Mouse (Mus musculus): ENCODE measurements around the gene Pdk3.

The Pdk3 gene

DNA sequence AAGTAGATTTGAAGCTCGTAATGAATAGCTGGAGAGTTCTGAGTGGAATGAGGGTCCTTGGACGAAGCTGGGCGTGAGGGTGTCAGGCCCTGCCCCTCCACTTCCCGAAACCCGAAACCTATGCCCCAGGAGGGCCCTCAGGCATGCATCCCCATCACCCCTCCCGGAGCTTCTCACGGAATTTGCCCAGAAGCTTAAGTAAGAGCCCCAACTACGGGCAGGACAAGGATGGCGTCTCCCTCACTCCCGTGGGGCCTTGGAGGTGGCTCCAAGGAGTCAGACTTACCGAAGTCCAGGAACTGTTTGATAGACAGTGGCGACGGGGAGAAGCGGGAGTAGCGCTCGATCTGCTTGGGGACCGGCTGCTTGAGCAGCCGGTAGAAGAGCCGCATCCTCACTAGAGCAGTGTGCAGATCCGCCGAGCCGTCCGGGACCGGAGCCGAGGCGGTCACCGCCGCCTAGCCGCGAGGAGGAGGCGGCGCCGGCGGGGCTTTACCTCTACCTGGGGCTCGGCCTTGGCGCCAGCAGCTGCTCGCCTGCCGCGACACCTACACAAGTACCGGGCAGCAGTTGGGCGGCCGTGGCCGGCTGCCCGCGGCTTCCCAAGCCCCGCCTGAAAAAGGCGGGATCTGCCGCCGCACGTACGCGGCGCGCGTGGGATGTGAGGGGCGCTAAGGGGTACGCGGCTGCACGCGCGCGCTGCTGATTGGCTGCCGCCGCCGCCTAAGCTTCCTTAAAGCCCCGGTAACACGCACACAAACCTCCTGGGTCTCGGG is at the start of gene Pdk3:
TSS of gene Pdk3 (minus strand) at position 641 of the 776 bp plus-strand sequence.
- DNase-seq = peak; percentile 81 to 89

- DNase-seq = no peak
Measured at GRCm38 (mm10) chrX:93877634-93878016, 45.6 kb upstream of the Pdk3 start.

GRCm38 (mm10) chrX:93876981-93877633 is 45.1 kb upstream of the Pdk3 start:
- DNase-seq = no peak

DNA sequence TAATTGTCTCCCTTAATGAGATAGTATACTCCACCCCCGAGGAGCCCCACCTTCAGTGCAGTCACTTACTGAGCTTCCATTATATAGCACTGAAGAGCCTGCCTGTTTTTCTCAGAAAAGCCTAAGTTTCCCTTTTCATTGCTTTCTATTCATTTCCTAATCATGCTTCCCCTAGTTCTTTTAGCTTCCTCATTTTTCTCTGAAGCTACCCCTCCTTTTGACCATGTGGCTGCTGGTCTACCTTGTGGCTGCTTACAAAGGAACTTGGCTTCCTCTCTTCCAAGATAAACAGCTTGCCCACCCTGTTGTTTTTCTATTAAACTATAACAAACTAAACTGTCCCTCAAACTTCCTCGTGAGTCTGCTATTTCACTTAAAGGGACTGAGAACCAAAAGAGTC is 31.4 kb upstream of the Pdk3 start:
- DNase-seq = no peak

DNA sequence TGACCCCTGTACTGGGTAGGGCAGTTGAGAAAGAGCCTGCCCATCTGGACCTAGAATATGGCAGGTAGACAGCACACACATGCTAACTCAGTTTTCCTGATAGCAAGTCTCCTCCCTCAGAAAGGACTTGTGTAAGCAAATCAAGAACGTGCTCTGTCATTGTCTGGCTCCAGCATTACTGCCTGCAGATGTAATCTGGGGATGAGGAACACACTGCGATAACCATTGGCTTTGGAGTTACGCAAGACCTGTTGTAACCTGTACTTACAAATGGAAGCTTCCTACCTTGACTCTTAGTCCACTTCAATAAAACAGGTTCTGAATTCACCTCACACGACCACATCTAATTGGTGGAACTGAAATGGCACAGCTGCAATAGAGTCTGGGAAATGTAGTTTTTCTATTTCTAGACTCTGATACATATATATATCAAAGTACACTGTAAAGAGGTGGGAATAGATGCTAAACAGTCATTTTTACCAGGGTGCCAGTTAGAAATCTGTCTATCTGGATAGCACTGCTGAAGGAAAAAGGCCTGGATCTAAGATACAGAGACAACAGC is 30.6 kb upstream of the Pdk3 start:
- no peak for DNase-seq

- DNase-seq = peak in 1 of 2 experiments; percentile 2
Measured at GRCm38 (mm10) chrX:93857756-93858155, 25.8 kb upstream of the Pdk3 start.

GRCm38 (mm10) chrX:93832337-93832884 is 410 bp upstream of the Pdk3 start:
- no peak for DNase-seq

DNA sequence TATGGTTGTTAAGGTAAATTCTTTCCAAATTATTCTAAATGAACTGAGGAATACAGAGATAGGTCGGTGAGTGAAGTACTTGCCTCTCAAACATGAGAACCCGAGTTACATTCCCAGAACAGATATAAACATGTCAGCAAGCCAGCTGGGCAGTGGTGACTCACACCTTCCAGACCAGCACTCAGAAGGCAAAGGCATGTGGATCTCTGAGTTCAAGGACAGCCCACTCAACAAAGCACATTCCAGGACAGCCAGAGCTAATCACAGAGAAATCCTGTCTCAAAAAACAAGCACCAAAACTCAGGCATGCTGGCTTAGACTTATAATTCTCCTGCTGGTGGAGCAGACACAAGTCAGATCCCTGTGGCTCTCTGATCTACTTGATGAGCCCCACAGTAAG is 6.2 kb downstream of the Pdk3 start:
- no peak for DNase-seq

GRCm38 (mm10) chrX:93808040-93808439 is 24.0 kb downstream of the Pdk3 start:
- no peak for DNase-seq

GRCm38 (mm10) chrX:93793168-93793567 is 38.8 kb downstream of the Pdk3 start:
- peak; percentile 56 to 59 for DNase-seq

GRCm38 (mm10) chrX:93789562-93789961 is 42.4 kb downstream of the Pdk3 start:
- DNase-seq = no peak

GRCm38 (mm10) chrX:93760770-93761169 is 71.2 kb downstream of the Pdk3 start:
- no peak for DNase-seq

GRCm38 (mm10) chrX:93756867-93757455 is 75.0 kb downstream of the Pdk3 start:
- DNase-seq = no peak

GRCm38 (mm10) chrX:93755210-93755842 is 76.7 kb downstream of the Pdk3 start:
- no peak for DNase-seq

- no peak for DNase-seq
Measured at GRCm38 (mm10) chrX:93750566-93750965, 81.4 kb downstream of the Pdk3 start.

DNA sequence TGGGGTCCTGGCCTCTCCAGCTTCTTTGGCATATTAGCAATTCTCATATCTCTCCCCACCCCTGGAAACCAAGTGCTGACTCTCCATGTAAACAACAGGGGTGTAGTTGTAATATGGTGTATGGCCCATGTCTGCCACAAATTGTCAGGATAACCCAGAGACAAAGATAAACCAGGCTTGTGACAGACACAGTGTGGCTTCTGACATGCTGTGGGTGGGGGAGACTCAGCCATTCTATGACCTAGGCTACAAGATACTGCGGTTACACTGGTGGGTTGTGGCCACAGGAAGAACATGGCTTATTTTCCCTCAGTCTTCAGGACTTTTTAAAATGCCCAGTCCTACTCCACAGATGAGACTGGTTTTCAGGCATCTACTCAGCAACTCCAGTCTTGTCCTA is 82.8 kb downstream of the Pdk3 start:
- no peak for DNase-seq

DNA sequence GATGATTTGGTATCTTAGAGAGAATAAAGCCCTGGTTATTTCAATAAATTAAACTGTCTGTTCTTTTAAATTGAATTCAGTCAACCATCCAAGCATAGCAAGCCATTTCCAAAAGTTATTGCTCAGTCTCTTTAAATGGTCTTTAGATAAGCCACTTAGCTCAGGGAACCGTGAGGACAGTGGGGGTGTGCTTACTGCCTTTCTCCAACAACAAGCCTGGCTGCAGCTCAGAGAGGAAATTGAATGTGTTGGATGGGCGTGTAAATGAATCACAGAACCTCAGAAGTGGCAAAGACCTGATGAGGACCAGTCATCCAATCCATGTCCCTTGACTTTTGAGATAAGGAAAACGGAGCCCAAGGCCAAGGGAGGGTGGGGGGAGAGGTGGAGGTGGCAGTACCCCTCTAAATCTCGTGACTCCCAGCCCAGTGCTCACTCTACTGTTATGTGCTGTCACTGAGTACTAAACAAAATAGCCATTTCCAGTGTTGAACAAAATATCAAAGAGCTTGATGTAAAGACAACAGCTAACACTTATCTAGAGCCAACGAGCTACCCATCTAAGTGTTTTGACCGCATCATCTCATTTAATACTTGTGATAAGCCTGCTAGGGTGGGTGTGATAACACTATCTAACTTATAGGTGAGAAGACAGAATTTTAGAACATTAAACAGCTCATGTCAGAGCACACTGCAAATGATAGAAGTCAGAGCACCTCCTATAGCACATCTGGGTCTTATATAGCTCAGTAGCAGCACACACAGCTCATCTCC is 98.8 kb downstream of the Pdk3 start:
- no peak for DNase-seq

GRCm38 (mm10) chrX:93732407-93732806 is 99.6 kb downstream of the Pdk3 start:
- no peak for DNase-seq

DNA sequence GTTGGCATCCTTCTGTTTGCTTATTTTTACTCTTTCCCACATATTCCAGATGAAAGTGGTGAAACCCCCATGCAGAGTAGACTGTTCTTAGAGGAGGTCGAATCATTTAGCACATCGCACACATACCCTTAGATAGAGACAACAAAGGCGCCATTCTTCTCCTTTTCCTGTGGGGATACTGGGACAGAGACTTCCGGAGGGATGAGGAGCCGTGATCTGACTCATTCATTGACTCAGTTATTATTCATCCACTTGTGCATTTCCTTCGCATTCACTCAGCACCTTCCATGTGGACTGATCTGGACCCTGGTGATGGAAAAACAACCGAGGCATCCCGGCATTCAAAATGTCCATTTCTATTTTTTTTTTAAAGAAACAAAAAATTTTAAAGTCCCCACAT is 101.1 kb downstream of the Pdk3 start:
- no peak for DNase-seq

- no peak for DNase-seq
Measured at GRCm38 (mm10) chrX:93729529-93729928, 102.5 kb downstream of the Pdk3 start.
